Mouse (Mus musculus) 3T3-L1 (cell line): Measurements from ENCODE around the gene Zfp763.
"Not testable (repeated sequence)": the region's sequence is repeated elsewhere in the genome, so short reads cannot be mapped to it uniquely, and the experiment has no call there.

Source experiments
- DNase-seq: peaks from one replicate; pipeline ENCODE4 v3.0.0-alpha.2; 2015; ENCODE audit warnings: low read depth, low spot score

The Zfp763 gene

GRCm38 (mm10) chr17:33032900-33033891 lies at the start of gene Zfp763:
Gene Zfp763 (minus strand): TSS chr17:33033402.
- peak; percentile 96 for DNase-seq

GRCm38 (mm10) chr17:33067958-33068357 lies 34.8 kb upstream of the Zfp763 start, which contains the start of gene 4921501E09Rik:
Gene 4921501E09Rik (minus strand): TSS chr17:33068058.
- DNase-seq: no peak

- no peak for DNase-seq
These were observed 29.8 kb upstream of the Zfp763 start for GRCm38 (mm10) chr17:33063001-33063400.

GRCm38 (mm10) chr17:33058791-33059190 lies 25.6 kb upstream of the Zfp763 start:
- peak; percentile 35 for DNase-seq

- peak; percentile 27 for DNase-seq
These were observed 826 bp downstream of the Zfp763 start for GRCm38 (mm10) chr17:33032376-33032775.

GRCm38 (mm10) chr17:33020434-33020833 lies 12.8 kb downstream of the Zfp763 start:
- not testable (repeated sequence) for DNase-seq

- DNase-seq: peak; percentile 42
These were observed 24.9 kb downstream of the Zfp763 start for GRCm38 (mm10) chr17:33008337-33008736.

- no peak for DNase-seq
These were observed 34.7 kb downstream of the Zfp763 start for GRCm38 (mm10) chr17:32998492-32998891.

GRCm38 (mm10) chr17:32992699-32993474 lies 40.3 kb downstream of the Zfp763 start, which contains the start of gene Zfp952:
Gene Zfp952 (plus strand): TSS chr17:32993129.
- DNase-seq: peak; percentile 94

- DNase-seq: peak; percentile 11
These were observed 41.1 kb downstream of the Zfp763 start for GRCm38 (mm10) chr17:32991965-32992698.

GRCm38 (mm10) chr17:32986301-32986700 lies 46.9 kb downstream of the Zfp763 start:
- DNase-seq: no peak

GRCm38 (mm10) chr17:32981361-32981760 lies 51.8 kb downstream of the Zfp763 start:
- no peak for DNase-seq
